Mouse (Mus musculus) brain, embryonic 14.5 days (tissue): ENCODE measurements around the gene Krt8. TPM values are rescaled to one million over a fixed set of nuclear protein-coding genes. Genes with fewer than 3 reads are reported as not detected.
A peak's percentile ranks its signal among the peaks of the same experiment; 100 is the strongest.

Experiments used
- DNase-seq: peaks from one replicate; pipeline ENCODE4 v3.0.0-alpha.2; 2011; ENCODE audit warnings: low read depth
- CTCF ChIP-seq: fragments of 200-500 bp; IDR thresholded peaks from 2 replicates; pipeline ENCODE4 v1.5.1; 2012; ENCODE audit warnings: inconsistent platforms, mild to moderate bottlenecking, moderate library complexity, borderline replicate concordance; ENCODE audit not compliant: insufficient read depth, insufficient read length; ENCODE audit errors: extremely low read depth
- POLR2A ChIP-seq: fragments of 200-500 bp; IDR thresholded peaks from 2 replicates; pipeline ENCODE4 v1.6.1; 2012; ENCODE audit warnings: mild to moderate bottlenecking, inconsistent platforms, borderline replicate concordance; ENCODE audit not compliant: poor library complexity, insufficient read depth, insufficient read length, severe bottlenecking; ENCODE audit errors: extremely low read depth
- polyA plus RNA-seq: library from polyadenylated mRNA; depleted of rRNA; stranded (reverse); fragments of >200 nt; gene quantifications from 2 replicates; pipeline ENCODE4 v1.2.3, GENCODE M21; 2012; rRNA removed

The Krt8 gene
- polyA plus RNA-seq, result 2.0 and 3.7 TPM in 2 replicates

GRCm38 (mm10) chr15:102004189-102004588, at the start of gene Krt8:
Gene Krt8, minus strand, starts transcription at chr15:102004482.
- no peak for TF ChIP-seq CTCF
- no peak for TF ChIP-seq POLR2A
- no peak for DNase-seq

GRCm38 (mm10) chr15:102051920-102052683, 47.8 kb upstream of the Krt8 start:
- peak; percentile 83 for DNase-seq
- no peak for TF ChIP-seq CTCF
- TF ChIP-seq POLR2A, result no peak

GRCm38 (mm10) chr15:102049871-102050270, 45.6 kb upstream of the Krt8 start:
- no peak for DNase-seq
- TF ChIP-seq POLR2A, result no peak
- TF ChIP-seq CTCF, result no peak

GRCm38 (mm10) chr15:102048006-102048405, 43.7 kb upstream of the Krt8 start:
- DNase-seq, result no peak
- TF ChIP-seq CTCF, result no peak
- TF ChIP-seq POLR2A, result no peak

GRCm38 (mm10) chr15:102045691-102046090, 41.4 kb upstream of the Krt8 start:
- DNase-seq, result no peak
- TF ChIP-seq POLR2A, result no peak
- TF ChIP-seq CTCF, result no peak

GRCm38 (mm10) chr15:102044745-102045144, 40.5 kb upstream of the Krt8 start:
- no peak for DNase-seq
- TF ChIP-seq POLR2A, result no peak
- no peak for TF ChIP-seq CTCF

GRCm38 (mm10) chr15:102041951-102042350, 37.7 kb upstream of the Krt8 start:
- no peak for DNase-seq
- TF ChIP-seq POLR2A, result no peak
- no peak for TF ChIP-seq CTCF

- no peak for DNase-seq
- TF ChIP-seq CTCF (no peak), POLR2A (no peak)
Observed at GRCm38 (mm10) chr15:102040277-102040676, 36.0 kb upstream of the Krt8 start.

- no peak for DNase-seq
- TF ChIP-seq POLR2A (no peak), CTCF (no peak)
Observed at GRCm38 (mm10) chr15:102034121-102035053, 30.1 kb upstream of the Krt8 start.

- no peak for TF ChIP-seq CTCF
- no peak for TF ChIP-seq POLR2A
- no peak for DNase-seq
Observed at GRCm38 (mm10) chr15:102028040-102028439, 23.8 kb upstream of the Krt8 start, which contains the start of gene Krt18. Gene Krt18, plus strand, starts transcription at chr15:102028180.

GRCm38 (mm10) chr15:102026430-102026829, 22.1 kb upstream of the Krt8 start:
- no peak for TF ChIP-seq POLR2A
- no peak for TF ChIP-seq CTCF
- DNase-seq, result no peak
